Mouse (Mus musculus) adrenal gland, adult 2 months (tissue): ENCODE results near the gene Mbip. TPM values are rescaled to one million over a fixed set of nuclear protein-coding genes. Genes with fewer than 3 reads are reported as not detected.

Source experiments
- DNase-seq: peaks from one replicate; pipeline ENCODE4 v3.0.0; 2021
- long read RNA-seq: library from polyadenylated mRNA; stranded (forward); transcript quantifications from one replicate; pipeline ENCODE4 v2.0.0, GENCODE M21; 2021
- polyA plus RNA-seq: library from polyadenylated mRNA; depleted of rRNA; stranded (reverse); fragments of >200 nt; gene quantifications from 2 replicates; pipeline ENCODE4 v1.2.3, GENCODE M21; 2012; rRNA removed
- total RNA-seq, 2 experiments: library from RNA; stranded (reverse); gene quantifications; 2 replicates each; pipeline ENCODE4 v1.2.3; 2021

The Mbip gene
- total RNA-seq (10 to 100 TPM; 10.1 to 14.0 TPM), polyA plus RNA-seq (2.1 TPM in 2 replicates)
- long read RNA-seq, partial matches to known transcripts = 0 of 5 reads
- long read RNA-seq, other reads (novel, unspliced or antisense) = 3 of 5 reads

GRCm38 (mm10) chr12:56345367-56346089 is at the start of gene Mbip:
TSS of gene Mbip (minus strand) at chr12:56345894.
- peak; percentile 95 for DNase-seq

- DNase-seq = no peak
Measured at GRCm38 (mm10) chr12:56387647-56388205, 42.0 kb upstream of the Mbip start.

GRCm38 (mm10) chr12:56386955-56387646 is 41.4 kb upstream of the Mbip start:
- no peak for DNase-seq

GRCm38 (mm10) chr12:56344771-56345314 is 851 bp downstream of the Mbip start:
- no peak for DNase-seq

GRCm38 (mm10) chr12:56339295-56340056 is 6.2 kb downstream of the Mbip start:
- no peak for DNase-seq

- DNase-seq = no peak
Measured at GRCm38 (mm10) chr12:56333461-56333860, 12.2 kb downstream of the Mbip start.

- DNase-seq = no peak
Measured at GRCm38 (mm10) chr12:56332475-56332874, 13.2 kb downstream of the Mbip start.

GRCm38 (mm10) chr12:56327448-56327998 is 18.2 kb downstream of the Mbip start:
- DNase-seq = no peak

- DNase-seq = no peak
Measured at GRCm38 (mm10) chr12:56325851-56326250, 19.8 kb downstream of the Mbip start.

- peak; percentile 68 for DNase-seq
Measured at GRCm38 (mm10) chr12:56318941-56319340, 26.8 kb downstream of the Mbip start.

GRCm38 (mm10) chr12:56318059-56318458 is 27.6 kb downstream of the Mbip start:
- no peak for DNase-seq

- DNase-seq = no peak
Measured at GRCm38 (mm10) chr12:56305758-56306157, 39.9 kb downstream of the Mbip start.

GRCm38 (mm10) chr12:56302321-56303017 is 43.2 kb downstream of the Mbip start:
- DNase-seq = no peak

- no peak for DNase-seq
Measured at GRCm38 (mm10) chr12:56301487-56302293, 44.0 kb downstream of the Mbip start.

GRCm38 (mm10) chr12:56299610-56300009 is 46.1 kb downstream of the Mbip start:
- no peak for DNase-seq

GRCm38 (mm10) chr12:56298919-56299318 is 46.8 kb downstream of the Mbip start:
- DNase-seq = no peak

- DNase-seq = no peak
Measured at GRCm38 (mm10) chr12:56297921-56298830, 47.5 kb downstream of the Mbip start.

GRCm38 (mm10) chr12:56297099-56297498 is 48.6 kb downstream of the Mbip start:
- DNase-seq = no peak

- no peak for DNase-seq
Measured at GRCm38 (mm10) chr12:56296524-56296923, 49.2 kb downstream of the Mbip start.
